Mouse (Mus musculus) c-Kit-negative CD71-positive TER-119-positive erythroid progenitor cells, embryonic 14.5 days (primary cell): Measurements from ENCODE around the gene Gm4869.
A peak's percentile ranks its signal among the peaks of the same experiment; 100 is the strongest.

Source experiments
- DNase-seq: peaks from one replicate; pipeline ENCODE4 v3.0.0-alpha.2; 2013; ENCODE audit warnings: low read depth, low spot score

Gene Gm4869

DNA sequence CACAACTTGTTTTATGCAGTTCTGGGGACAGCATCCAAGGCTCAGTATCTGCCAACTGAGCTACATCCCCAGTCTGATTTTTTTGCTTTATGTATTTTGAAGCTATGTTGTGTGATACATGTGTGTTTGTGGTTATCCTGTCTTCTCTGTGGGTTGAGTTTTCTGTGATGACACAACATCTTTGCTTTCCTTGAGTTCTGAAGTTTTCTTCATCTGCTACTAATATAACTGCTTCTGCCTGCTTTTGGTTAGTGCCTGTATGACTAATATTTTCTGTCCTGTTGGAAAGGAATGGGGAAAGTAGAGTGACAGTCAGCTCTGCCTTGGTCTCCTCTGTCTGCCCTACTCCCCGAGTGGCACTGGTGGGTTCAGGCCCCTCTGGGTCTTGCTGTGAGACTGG lies 75.8 kb downstream of the Gm4869 start:
- DNase-seq, result no peak

DNA sequence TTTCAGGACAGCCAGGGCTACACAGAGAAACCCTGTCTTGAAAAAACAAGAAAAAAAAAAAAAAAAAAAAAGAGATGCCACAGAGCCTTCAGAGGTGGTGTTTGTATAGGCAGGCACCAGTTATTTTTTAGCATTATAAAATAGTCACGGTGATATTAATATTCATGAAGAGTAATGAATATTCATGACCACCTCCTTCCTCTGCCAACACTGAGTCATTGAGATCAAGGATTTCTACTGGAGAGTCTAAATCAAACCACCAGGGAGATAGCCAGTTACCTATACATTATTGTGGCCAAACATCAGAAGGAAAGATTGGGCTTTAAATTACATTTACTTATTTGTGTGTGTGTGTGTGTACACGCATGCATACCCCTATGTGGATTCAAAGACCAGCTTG lies 81.3 kb downstream of the Gm4869 start:
- DNase-seq, result no peak

DNA sequence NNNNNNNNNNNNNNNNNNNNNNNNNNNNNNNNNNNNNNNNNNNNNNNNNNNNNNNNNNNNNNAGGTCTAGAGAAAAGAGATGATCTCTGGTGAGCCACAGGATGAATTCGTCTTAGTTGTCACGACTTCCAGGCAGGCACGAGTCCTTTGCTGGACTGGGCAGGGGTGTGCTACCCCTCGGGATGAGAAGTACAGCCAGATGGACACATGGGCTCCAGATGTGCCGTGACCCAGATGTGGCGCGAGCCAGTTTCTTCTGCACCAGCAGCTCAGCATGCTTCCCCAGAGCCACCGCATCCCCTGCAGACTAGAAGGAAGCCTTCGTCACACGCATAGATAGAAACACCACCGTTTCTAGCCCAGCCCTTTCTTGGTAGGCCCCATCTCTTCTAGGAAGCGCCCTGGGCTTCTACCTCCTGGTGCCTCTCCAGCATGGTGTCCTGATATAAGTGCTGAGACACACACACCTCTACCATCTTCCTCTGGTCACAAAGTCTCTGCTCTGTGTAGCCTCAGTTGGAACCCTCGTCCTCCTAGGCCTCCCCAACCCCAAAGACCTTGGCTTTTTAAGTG lies 92.8 kb downstream of the Gm4869 start:
- DNase-seq, result no peak

DNA sequence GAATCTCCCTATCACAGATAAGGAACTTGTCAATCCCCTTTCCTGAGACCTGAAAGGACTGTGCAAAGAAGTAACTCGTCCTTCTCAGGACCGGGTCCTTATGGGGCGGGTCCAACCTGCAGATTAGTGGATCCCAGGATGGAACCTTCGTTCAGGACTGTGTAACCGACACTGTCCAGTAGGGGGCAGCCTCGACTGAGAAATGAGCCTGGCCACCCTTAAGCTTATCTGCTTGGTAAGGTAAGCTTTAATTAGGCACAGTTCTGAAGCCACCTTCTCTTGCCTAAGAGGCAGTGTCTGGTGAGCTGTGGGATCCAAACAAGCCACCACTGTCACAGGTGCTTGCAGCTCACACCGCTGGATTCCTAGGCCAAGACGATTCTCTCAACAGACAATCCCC lies 94.7 kb downstream of the Gm4869 start:
- peak; percentile 61 for DNase-seq

DNA sequence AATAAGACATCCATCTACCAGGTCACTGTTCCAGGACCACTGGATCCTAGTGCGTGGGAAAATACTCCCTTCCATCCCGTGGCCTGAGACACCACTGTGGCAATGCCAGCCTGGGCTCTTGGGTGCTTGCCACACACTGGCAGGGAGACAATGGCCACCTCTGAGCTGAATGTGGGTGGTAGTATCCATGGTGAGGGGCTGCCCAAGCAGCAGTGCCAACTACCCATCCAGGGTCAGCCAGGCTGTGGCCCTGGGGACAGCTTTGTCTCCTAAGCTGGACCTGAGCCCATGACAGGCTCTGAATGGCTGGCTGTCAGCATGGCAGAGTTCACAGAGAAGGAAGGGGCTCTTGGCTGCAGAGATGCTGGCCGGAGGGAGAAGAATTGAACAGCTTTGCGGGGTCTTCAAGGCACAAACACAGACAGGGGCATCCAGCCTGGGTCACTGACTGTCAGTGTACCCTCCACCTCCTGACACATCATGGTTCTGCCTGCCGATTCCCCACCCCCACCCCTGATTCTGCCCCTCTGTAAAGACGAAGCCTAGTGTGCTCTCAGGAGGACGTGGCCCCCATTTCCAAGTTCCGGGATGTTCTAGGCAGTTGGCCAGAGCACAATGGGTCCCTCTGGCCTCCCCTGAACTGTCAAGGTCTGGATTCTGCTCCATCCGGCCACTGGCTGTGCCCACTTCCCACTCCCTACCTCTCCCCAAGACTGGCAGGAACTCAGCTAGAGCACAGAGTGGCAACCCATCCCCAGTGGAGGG lies 97.5 kb downstream of the Gm4869 start:
- DNase-seq, result no peak
